Mouse (Mus musculus) retina, postnatal 1 day (tissue): Measurements from ENCODE around the gene Cd38.

Experiments
- DNase-seq: peaks from one replicate; pipeline ENCODE4 v3.0.0-alpha.2; 2012

Gene Cd38

GRCm38 (mm10) chr5:43868253-43868652, at the start of gene Cd38:
Gene Cd38 (plus strand): TSS chr5:43868553.
- no peak for DNase-seq

DNA sequence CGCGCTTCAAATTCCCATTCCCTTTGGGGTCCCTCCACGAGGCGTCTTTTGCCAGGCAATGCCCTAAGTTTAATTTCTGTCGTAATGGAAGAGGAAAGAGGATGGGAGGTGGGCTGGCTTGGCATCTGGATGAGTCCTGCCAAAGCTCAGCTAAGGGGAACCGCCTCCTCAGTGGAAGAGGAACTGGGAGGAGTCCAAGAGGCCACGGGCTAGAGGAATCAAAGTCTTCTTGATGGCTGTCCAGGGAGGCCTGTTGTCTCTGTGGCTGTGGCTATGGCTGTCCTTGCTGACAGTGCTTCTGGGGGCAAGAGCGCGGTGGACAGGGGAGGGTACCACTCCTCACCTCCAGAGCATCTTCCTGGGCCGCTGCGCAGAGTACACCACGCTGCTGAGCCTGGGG, 49.7 kb upstream of the Cd38 start, which contains the start of gene Bst1:
Gene Bst1, plus strand, starts transcription at position 191 of the 400 bp plus-strand sequence.
- no peak for DNase-seq

- DNase-seq, result no peak
Observed at GRCm38 (mm10) chr5:43820785-43821184, 47.6 kb upstream of the Cd38 start.

DNA sequence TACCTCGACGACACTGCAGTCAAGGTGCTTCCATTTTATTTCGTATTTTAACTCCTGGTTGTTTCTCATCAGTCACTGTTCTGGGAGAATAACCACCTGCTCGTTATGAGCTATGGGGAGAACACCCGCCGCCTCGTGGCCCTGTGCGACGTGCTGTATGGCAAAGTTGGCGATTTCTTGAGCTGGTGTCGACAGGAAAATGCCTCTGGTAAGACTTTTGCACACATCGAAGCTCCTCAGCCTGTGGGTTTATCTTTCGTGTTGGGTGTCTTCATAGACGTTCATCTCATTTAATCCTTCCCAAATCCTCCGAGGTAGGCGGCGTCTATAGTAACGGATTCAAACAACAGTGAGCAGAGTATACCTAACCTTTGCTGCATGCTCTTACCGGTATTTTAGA, 46.8 kb upstream of the Cd38 start, which contains the start of gene Fbxl5:
Gene Fbxl5, minus strand, starts transcription at position 101 of the 400 bp plus-strand sequence.
- DNase-seq, result no peak

GRCm38 (mm10) chr5:43822199-43822598, 46.2 kb upstream of the Cd38 start:
- peak; percentile 12 for DNase-seq

GRCm38 (mm10) chr5:43822824-43823223, 45.5 kb upstream of the Cd38 start:
- no peak for DNase-seq

GRCm38 (mm10) chr5:43824580-43824979, 43.8 kb upstream of the Cd38 start:
- no peak for DNase-seq

DNA sequence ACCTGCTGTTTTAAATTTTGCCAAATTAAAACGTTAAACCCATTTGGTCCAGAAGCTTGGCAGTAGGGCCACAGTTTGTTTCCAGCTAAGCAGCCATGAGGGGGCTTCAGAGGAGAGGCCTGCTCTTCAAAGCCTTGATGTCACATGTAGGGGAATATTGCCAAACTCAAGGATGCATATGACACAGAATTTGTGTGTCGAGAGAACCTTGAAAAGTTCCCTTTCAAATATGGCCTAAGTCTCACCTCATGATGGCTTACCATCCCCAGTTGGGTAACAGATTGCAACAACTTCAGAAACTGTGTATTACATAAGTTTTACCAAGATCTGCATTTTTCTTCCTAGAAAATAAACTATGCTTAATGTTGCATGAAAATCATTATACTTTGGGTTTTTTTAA, 41.5 kb upstream of the Cd38 start:
- DNase-seq, result no peak

GRCm38 (mm10) chr5:43827366-43827765, 41.0 kb upstream of the Cd38 start:
- DNase-seq, result peak; percentile 72

- no peak for DNase-seq
Observed at GRCm38 (mm10) chr5:43836590-43836989, 31.8 kb upstream of the Cd38 start.

- peak; percentile 78 for DNase-seq
Observed at GRCm38 (mm10) chr5:43837372-43837771, 31.0 kb upstream of the Cd38 start.

DNA sequence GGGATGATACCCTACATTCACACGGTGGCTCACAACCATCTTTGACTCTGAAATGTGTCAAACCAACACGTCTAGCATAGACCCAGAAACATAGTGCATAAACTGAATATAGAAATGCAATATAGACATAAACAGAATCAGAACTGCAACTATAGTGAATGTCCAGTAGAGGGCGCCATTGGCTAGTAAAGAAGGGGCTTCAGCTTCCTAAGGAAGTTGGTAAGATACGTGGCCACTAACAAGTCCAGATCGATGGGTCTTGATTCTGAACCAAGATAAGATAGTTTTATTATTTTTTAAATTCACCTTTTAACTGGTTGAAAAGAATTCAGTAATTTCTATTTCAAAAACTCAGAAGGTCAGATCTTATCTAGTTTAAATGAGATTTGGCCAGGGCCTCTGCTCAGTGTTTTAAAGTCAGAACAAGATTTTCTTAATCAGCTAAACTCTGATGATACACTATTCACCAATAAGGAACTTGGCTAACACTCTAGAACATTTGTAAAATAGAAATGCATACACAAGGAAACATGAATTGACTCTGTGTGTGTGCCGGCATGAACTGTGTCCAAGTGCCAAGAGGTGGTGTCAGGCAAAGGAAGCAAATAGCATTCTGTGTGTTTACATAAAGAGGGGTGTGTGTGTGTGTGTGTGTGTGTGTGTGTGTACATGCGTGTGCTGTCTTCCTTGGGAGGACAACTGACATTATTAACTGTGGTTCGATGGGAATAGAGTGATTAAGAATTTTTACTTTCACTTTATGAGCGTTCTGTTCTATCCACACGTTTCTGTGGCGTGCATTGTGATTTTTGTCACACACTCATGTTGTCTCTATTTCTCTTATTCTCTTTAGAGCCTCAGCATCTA, 27.0 kb upstream of the Cd38 start:
- peak; percentile 80 for DNase-seq

DNA sequence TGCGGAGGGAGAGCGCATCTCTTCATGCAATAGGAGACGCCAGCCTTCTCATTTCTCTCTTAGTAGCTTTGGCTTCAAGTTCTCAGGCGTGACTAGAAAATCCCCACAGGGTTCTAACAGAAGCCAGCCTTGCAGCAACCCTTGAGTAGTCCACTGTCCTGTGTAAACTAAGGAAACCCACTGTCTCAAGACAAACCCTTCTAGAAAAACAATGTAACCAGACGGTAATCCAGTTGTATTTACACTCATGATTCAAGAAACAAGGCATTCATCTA, 26.4 kb upstream of the Cd38 start:
- no peak for DNase-seq

- no peak for DNase-seq
Observed at GRCm38 (mm10) chr5:43842576-43843155, 25.7 kb upstream of the Cd38 start.

GRCm38 (mm10) chr5:43845083-43845482, 23.3 kb upstream of the Cd38 start:
- DNase-seq, result no peak

GRCm38 (mm10) chr5:43845646-43846045, 22.7 kb upstream of the Cd38 start:
- no peak for DNase-seq

DNA sequence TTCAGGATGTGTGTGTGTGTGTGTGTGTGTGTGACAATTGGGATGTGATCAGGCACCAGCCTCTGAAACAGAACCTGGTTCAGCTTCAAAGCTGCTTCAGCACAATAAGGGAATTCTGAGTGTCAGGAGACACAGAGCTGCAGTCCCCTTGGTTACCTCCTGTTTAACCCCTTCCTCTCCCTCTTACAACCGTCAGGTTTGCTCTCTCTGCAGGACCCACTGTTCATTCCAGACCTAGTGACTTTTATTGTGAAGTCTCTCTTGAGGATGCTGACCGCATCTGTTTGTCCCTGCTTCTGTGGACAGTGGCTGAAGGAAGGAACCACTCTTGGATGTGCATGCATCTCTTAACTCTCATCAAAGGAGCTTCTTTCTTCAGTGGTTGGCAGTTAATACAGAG, 22.1 kb upstream of the Cd38 start:
- DNase-seq, result peak; percentile 13

GRCm38 (mm10) chr5:43847555-43847954, 20.8 kb upstream of the Cd38 start:
- DNase-seq, result no peak

GRCm38 (mm10) chr5:43848275-43848674, 20.1 kb upstream of the Cd38 start:
- no peak for DNase-seq

GRCm38 (mm10) chr5:43853096-43853867, 15.1 kb upstream of the Cd38 start:
- peak; percentile 21 for DNase-seq

- no peak for DNase-seq
Observed at GRCm38 (mm10) chr5:43853868-43854488, 14.4 kb upstream of the Cd38 start.

GRCm38 (mm10) chr5:43855769-43856168, 12.6 kb upstream of the Cd38 start:
- no peak for DNase-seq

DNA sequence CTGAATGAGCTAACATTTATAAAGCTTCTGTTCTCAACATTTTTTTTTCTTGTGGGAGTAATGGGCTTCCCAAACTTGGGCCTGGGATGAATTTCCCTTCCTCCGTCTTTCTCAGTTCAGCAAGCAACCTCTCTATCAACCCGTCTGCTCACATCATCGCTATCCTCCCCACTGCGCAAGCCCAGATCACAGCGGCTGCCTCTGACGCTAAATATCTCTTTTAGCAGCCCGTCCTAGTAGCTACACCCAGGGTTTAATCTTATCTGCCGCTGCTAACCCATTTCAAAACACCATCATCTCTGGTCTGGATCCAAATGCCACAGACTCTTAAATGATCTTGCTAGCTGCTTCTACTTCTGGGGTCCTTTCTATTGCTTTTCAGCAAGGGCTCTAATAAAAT, 8.7 kb upstream of the Cd38 start:
- DNase-seq, result no peak
